Mouse (Mus musculus) embryonic stem cell, embryonic (primary cell): ENCODE measurements at regions not wholly inside any gene's neighbourhood (a gene's known extent, or its start where the extent isn't known, plus 50 kb on each side); places are given as distances from the start of the nearest gene placed in this dataset.

ENCODE experiments used
- CTCF ChIA-PET, 4 experiments: fragments of 300-600 bp in 2 of 4; fragments of 350-600 bp in 2 of 4; sonication (Branson Sonifier 250); formaldehyde crosslinking; loops; one replicate each; lab custom pipeline; 2022; ENCODE audit warnings: inconsistent platforms in 2 of 4; lab: Charles Lee
- POLR2A ChIA-PET, 4 experiments: fragments of 300-600 bp in 2 of 4; fragments of 350-600 bp in 2 of 4; sonication (Branson Sonifier 250); formaldehyde crosslinking; loops; one replicate each; lab custom pipeline; 2022; ENCODE audit warnings: antibody characterized with exemption in 4 of 4, inconsistent platforms in 1 of 4; lab: Charles Lee

DNA sequence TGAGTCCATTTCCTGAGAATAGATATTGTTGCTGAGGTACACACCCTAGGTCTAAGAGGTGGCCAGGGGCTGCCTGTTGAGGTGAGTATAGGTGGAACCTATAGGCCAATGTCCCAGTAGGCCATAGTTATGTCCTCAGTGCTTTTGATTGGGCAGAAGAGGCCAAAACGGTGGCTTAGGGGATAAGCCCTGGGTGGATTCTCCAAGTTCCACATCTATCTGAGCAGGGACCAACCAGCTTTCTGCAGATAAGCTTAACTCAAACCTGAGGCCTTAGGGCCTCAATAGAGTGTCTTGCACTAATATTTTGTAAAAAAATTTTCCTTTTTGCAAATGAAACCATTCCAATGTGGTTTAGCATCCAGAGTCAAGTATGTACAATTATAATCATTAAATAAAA lies 231.4 kb downstream of the Cog6 start:
- CTCF ChIA-PET: no interaction called here

DNA sequence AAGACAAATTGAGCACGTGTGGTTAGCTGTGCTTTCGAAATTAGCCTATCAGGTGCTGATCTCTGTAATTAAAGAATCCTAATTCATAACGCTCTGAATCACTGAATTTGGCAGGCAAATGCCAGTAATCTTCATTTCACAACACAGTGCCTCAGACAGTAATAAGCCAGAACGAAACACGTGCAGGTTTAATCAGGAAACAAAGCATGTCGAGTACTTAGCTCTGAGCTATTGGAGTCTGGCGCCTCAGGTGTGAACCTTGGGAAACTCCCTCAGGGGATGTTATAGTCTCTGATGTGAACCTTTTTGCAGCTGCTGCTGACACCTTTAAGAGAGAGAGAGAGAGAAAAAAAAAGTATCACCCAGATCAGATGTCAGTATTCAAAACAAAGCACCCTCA lies 232.6 kb downstream of the Cog6 start:
- CTCF ChIA-PET: no interaction called here
- POLR2A ChIA-PET: no interaction called here

More for the DNA sequence above, 231.4 kb downstream of the Cog6 start:
- POLR2A ChIA-PET: no interaction called here

- ChIA-PET CTCF (no interaction called here), POLR2A (no interaction called here)
Measured at GRCm38 (mm10) chr3:52782576-52782975, 234.5 kb downstream of the Cog6 start.

GRCm38 (mm10) chr3:52781521-52781920 lies 235.5 kb downstream of the Cog6 start:
- ChIA-PET POLR2A (no interaction called here), CTCF (no interaction called here)

- ChIA-PET POLR2A (no interaction called here), CTCF (no interaction called here)
Measured at GRCm38 (mm10) chr3:52780356-52780755, 236.7 kb downstream of the Cog6 start.

DNA sequence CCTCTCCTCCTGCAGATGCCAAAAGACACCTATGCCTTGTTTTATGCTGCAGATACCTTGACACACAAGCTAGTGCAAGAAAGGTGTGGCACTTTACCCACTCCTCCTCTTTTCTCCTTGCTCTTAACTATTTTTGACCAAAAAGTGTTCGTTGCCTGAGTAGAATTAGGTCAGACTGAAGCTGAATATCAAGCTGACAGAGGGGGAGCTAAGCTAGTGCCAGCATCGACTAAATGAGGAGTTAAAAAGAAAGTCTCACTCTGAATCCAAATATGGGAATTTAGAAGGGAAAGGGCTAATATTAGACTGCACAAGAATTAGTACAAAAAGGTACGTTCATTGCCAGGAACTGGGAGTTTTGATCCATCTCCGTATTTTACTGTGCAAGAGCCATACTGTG lies 241.2 kb downstream of the Cog6 start:
- POLR2A ChIA-PET: interaction anchor here in 1 of 4 experiments (0.7 kb wide), 1 partner anchor 312 kb away, joined by 3 read pairs; no protein-coding TSS in a partner anchor
- CTCF ChIA-PET: interaction anchor here in 1 of 4 experiments (0.5 kb wide), 1 partner anchor 523 kb away, joined by 3 read pairs; no protein-coding TSS in a partner anchor

- ChIA-PET CTCF (interaction anchor here in 1 of 4 experiments (0.5 kb wide), 1 partner anchor 522 kb away, joined by 3 read pairs; no protein-coding TSS in a partner anchor), POLR2A (no interaction called here)
Measured at GRCm38 (mm10) chr3:52775156-52775555, 241.9 kb downstream of the Cog6 start.

DNA sequence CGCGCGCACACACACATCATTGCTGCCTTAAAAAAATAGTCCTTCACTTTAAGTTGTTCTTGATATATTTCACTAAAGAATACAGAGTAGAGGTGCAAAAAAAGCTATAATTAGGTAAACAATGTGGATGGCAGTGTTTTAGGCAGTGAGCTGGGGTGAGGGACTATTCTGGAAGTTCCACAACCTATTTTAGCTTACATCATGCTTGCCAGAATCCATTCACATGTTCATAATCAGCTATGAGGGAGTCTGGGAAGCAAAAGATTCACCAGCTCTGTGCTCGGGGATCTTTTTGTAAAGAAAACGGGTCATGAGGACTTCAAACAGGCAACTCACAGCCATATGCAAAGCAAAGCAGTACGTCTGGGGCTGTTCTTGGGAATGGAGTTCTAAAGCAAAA lies 242.3 kb downstream of the Cog6 start:
- ChIA-PET POLR2A (no interaction called here), CTCF (no interaction called here)

- ChIA-PET CTCF (interaction anchor here in 1 of 4 experiments (0.6 kb wide), 1 partner anchor 77 kb away, joined by 3 read pairs; no protein-coding TSS in a partner anchor), POLR2A (no interaction called here)
Measured at GRCm38 (mm10) chr3:52767276-52767675, 249.8 kb downstream of the Cog6 start.

DNA sequence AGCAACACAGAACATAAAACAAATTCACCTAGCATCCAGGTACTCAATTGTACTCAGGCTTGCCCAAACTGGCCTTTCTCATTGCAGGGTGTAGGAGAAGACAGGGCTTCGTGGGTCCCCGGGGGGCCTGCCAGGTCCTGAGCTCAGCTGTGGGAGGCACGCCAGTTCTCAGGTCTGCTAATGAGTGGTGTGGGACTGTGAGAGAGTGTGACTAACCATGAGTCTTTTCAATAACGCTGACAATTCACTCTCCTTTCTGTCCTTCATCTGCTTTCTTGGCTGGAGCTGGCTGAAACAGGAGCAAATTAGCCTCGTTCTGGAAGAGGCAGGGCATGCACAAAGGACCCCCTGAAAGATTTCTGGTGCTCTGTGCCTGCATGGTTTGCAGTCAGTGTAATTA lies 250.2 kb downstream of the Cog6 start:
- CTCF ChIA-PET: no interaction called here

GRCm38 (mm10) chr3:52764166-52764565 lies 252.9 kb downstream of the Cog6 start:
- ChIA-PET POLR2A (no interaction called here), CTCF (no interaction called here)

More for the DNA sequence above, 250.2 kb downstream of the Cog6 start:
- POLR2A ChIA-PET: no interaction called here

DNA sequence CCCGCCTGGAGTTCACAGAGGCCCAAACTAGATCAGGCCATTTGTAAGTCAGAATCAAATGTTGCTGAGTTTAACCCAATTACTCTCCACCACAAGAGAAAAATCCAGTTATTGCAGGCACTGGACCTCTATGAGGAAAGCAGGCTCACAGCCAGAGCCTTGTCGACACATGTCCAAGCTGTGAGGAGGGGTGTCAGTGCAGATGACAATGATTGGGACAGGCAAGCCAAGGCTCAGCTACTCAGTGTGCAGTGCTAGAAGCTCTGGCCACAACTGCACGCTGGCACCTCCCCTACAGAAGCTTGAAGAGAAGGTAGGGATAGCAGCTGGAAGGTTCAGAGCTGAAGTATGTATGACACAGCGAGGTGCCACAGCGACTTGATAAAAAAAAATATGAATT lies 253.4 kb downstream of the Cog6 start:
- CTCF ChIA-PET: no interaction called here
- POLR2A ChIA-PET: no interaction called here

DNA sequence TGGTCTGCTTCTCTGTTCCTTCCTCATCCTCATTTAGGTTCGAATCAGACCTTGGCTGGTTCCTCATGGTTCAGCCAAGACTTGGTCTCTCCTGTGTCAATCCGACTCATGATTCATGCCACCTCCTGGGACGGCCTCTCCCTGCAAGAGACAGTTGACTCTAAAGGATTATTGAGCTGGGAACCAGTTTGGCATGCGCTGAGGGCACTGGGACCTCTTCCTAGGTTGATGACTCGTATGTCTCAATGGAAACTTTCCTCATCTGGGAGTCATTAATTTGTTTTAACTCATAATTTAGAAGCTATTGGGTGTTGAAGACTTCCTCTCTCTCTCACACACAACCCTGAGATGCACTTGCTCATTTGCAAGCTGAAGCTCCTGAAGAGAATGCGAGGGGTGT lies 254.5 kb downstream of the Cog6 start:
- POLR2A ChIA-PET: interaction anchor here in 1 of 4 experiments (0.8 kb wide), 1 partner anchor 478 kb away, joined by 10 read pairs; no protein-coding TSS in a partner anchor

GRCm38 (mm10) chr3:52759846-52760245 lies 257.2 kb downstream of the Cog6 start:
- ChIA-PET CTCF (interaction anchor here in 2 of 4 experiments (0.7 kb wide), 2 partner anchors 270 to 887 kb away, joined by 3 read pairs; no protein-coding TSS in a partner anchor), POLR2A (no interaction called here)

More for the DNA sequence above, 254.5 kb downstream of the Cog6 start:
- CTCF ChIA-PET: no interaction called here

GRCm38 (mm10) chr3:52758561-52758960 lies 258.5 kb downstream of the Cog6 start:
- CTCF ChIA-PET: interaction anchor here (0.6 to 1.1 kb wide), 5 partner anchors 85 to 497 kb away, joined by 3 to 7 read pairs (median 3); no protein-coding TSS in a partner anchor
- POLR2A ChIA-PET: no interaction called here

DNA sequence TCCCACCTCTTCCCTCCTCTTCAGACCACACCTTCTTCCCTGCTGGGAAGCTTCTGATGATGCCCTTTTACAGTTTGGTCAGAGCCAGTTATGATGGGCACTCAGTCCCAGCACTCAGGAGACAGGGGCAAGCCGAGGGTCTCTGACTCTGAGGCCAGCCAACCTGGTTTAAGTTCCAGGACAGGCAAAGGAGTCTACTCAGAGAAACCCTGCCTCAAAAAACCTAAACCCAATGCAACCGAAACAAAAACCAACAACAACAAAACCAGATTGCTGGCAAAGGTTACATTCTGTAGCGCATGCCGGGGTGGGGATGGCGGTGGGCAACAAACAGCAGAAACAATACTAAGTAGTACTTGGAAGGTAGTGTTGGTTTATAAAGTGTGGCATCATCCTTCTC lies 260.2 kb downstream of the Cog6 start:
- POLR2A ChIA-PET: no interaction called here
- CTCF ChIA-PET: no interaction called here

GRCm38 (mm10) chr3:52756006-52756405 lies 261.0 kb downstream of the Cog6 start:
- ChIA-PET POLR2A (interaction anchor here in 1 of 4 experiments (0.6 kb wide), 1 partner anchor 940 kb away, joined by 3 read pairs; no protein-coding TSS in a partner anchor), CTCF (no interaction called here)

DNA sequence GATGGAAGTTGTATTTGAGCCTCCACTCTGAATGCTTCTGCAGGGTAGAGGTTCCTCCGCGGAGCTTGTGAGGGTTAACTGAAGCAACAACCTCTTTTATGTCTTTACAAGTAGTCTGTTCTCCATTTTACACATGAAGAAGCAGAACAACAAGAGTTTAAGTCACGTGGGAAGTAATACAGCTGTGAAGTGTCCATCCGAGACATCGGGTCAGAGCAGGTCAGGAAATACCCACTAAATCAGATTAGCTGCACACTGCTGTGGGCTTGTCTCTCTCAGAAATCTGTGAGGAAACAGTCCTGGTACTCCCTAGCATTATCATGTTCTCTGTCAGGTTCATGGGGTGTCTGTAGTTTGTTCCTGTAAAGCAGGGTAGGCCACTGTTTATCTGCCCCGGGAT lies 262.1 kb downstream of the Cog6 start:
- CTCF ChIA-PET: interaction anchor here in 2 of 4 experiments (0.6 to 1.7 kb wide), 2 partner anchors 170 to 1014 kb away, joined by 3 read pairs; no protein-coding TSS in a partner anchor

DNA sequence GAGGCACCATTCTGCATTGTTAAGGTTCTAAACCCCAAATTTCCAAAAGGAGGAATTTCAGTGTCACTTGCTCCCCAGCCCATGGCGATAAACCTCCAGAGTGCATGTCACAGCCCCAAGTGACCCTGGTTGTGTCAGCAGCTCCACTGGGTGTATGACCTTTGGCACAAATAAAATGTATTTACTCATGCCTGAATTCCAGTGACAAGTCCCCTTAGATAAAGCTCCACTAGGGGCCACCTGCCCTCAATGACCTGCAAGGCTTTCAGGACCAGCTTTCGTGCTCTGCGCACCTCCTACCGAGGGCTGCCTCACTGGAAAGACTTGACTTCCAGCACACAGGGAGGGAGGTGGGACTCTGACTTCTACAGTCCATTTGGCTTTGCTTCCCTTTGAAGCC lies 262.6 kb downstream of the Cog6 start:
- POLR2A ChIA-PET: no interaction called here
- CTCF ChIA-PET: interaction anchor here in 1 of 4 experiments (1.7 kb wide), 1 partner anchor 171 kb away, joined by 3 read pairs; no protein-coding TSS in a partner anchor

More for the DNA sequence above, 262.1 kb downstream of the Cog6 start:
- POLR2A ChIA-PET: no interaction called here

DNA sequence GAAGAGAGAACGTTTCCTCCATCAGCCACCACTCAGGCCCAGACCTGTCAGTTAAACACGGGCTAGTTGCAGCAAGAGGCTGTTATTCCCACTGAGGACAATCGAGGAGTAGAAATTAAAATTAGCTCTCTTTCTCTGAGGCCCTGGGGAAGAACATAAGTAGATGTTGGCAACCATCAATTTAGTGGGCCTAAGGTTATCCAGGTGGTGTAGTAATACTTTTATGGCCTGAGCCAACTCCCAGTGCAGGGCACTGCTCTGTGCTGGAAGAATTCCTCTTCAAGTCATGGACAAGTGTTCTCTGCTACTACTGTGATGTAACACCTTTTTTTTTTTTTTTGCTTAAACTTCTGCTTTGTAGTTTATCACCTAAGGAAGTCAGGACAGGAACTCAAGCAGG lies 270.1 kb downstream of the Cog6 start:
- ChIA-PET CTCF (interaction anchor here in 1 of 4 experiments (0.6 kb wide), 1 partner anchor 97 kb away, joined by 4 read pairs; no protein-coding TSS in a partner anchor), POLR2A (interaction anchor here in 1 of 4 experiments (0.6 kb wide), 1 partner anchor 120 kb away, joined by 3 read pairs; no protein-coding TSS in a partner anchor)

- CTCF ChIA-PET: no interaction called here
Measured at GRCm38 (mm10) chr3:52744334-52744733, 272.7 kb downstream of the Cog6 start.

More at GRCm38 (mm10) chr3:52744334-52744733, 272.7 kb downstream of the Cog6 start:
- POLR2A ChIA-PET: no interaction called here
